Mouse (Mus musculus): ENCODE results near the gene Hivep2.

DNA sequence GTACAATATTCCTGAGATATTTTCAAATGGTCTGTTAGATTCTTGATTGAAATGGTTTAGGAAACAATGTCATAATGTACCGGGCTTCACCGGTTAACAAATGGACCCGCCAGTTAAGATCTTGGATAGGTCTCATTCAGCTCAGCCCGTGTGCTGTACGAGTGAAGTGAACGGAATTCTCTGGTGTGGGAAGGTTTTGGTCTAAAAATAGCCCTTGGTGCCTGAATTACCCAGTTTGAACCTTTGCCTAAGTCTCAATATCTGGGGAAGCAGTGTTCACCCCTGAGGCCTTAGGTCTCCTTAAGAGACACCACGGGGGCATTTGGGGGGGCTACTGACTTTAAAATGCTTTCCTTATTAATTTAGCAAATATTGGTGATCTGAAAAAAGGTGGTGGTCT, 8.6 kb downstream of the Hivep2 start:
- TF ChIP-seq CHD2 (IDR thresholded peaks at IDR 0.05; ENCODE audit: low read depth, low read length) (no peak), HCFC1 (IDR thresholded peaks at IDR 0.05; ENCODE audit: borderline replicate concordance, insufficient read depth, low read length) (no peak), ZNF384 (IDR thresholded peaks at IDR 0.05; ENCODE audit: low read depth, low read length) (no peak)

Measured in ES-E14 (cell line).